Mouse (Mus musculus): ENCODE measurements around the gene Yju2. TPM values are rescaled to one million over a fixed set of nuclear protein-coding genes. Genes with fewer than 3 reads are reported as not detected.

The Yju2 gene
- total RNA-seq, 1 experiment = 14.0 TPM

DNA sequence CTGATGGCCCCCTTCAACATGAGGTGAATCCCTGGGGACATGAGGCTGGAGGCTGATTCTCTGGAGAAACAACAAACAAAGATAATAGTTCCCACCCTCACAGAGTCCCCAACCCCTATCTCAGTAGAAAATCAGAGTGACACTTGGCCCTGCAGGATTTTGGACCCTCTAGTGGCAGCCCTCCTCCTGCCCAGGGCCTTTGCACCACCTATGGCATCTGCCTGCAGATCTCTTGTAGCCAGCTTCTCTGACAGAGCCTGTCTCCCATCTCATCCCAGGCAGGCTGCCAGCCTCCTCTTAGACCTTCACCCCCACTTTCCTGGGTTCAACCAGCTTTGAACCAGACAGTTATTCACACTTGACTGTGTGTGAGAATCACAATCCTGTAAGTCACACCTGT, 1.9 kb downstream of the Yju2 start:
- Histone ChIP-seq H3K27ac (ENCODE audit: insufficient read depth, low read depth, low read length, poor library complexity, severe bottlenecking) (no peak overlapping the region), H3K4me1 (ENCODE audit: control insufficient read depth in 2 of 2, insufficient read depth in 2 of 2, low read length in 2 of 2, poor library complexity in 1 of 2) (peaks cover 2 to 15% of the 10 kb centered on the region in 2 experiments; a peak in 3 of 4 replicates), H3K9ac (ENCODE audit: insufficient read depth, low read depth, low read length, poor library complexity, severe bottlenecking) (no peak overlapping the region), H3K4me3 (ENCODE audit: insufficient read depth in 1 of 2, low read depth in 1 of 2, low read length in 2 of 2, poor library complexity in 1 of 2, severe bottlenecking in 1 of 2) (no peak overlapping the region), H3K9me3 (ENCODE audit: control insufficient read depth, insufficient read depth, low read depth, low read length) (no peaks in the 10 kb centered on the region), H3K36me3 (ENCODE audit: control insufficient read depth, insufficient read depth, low read length, poor library complexity, severe bottlenecking) (peaks cover 14% of the 10 kb centered on the region)
- in situ Hi-C loops (cut with MboI; ENCODE audit: low sequenced_read_pairs in 2 of 2, unreplicated experiment in 2 of 2) = no loop called here
- TF ChIP-seq CHD2 (IDR thresholded peaks at IDR 0.05; ENCODE audit: low read depth, low read length) = no peak
- no peak for TF ChIP-seq ZC3H11A (IDR thresholded peaks at IDR 0.05; ENCODE audit: borderline replicate concordance, low read depth, low read length)
- DNase-seq (ENCODE audit: low read depth, low spot score) = no peak

DNA sequence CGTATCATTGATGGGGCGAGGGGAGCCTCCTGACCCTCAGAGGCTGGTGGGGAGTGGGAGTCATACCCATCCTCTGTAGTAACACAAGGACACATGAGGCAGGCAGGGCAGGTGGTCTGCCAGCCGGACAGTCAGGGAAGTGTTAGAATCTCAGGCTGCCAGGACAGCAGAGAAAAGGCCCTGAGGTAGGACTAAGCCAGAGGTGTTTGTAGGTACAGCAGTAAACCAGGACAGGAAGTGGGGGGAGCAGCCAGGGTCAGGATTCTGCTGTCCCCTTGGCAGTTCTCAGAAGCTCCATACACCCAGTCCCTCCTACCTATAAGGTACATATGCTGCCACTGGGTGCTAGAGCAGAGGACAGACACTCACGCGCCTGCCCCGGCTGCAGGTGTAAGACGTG, 2.7 kb downstream of the Yju2 start:
- no peak for DNase-seq (ENCODE audit: low read depth, low spot score)
- Histone ChIP-seq H3K27ac (ENCODE audit: insufficient read depth, low read depth, low read length, poor library complexity, severe bottlenecking) (no peak overlapping the region), H3K9ac (ENCODE audit: insufficient read depth, low read depth, low read length, poor library complexity, severe bottlenecking) (no peak overlapping the region), H3K4me3 (ENCODE audit: insufficient read depth in 1 of 2, low read depth in 1 of 2, low read length in 2 of 2, poor library complexity in 1 of 2, severe bottlenecking in 1 of 2) (no peak overlapping the region), H3K4me1 (ENCODE audit: control insufficient read depth in 2 of 2, insufficient read depth in 2 of 2, low read length in 2 of 2, poor library complexity in 1 of 2) (peaks cover 2 to 12% of the 10 kb centered on the region in 2 experiments; a peak in 2 of 4 replicates), H3K36me3 (ENCODE audit: control insufficient read depth, insufficient read depth, low read length, poor library complexity, severe bottlenecking) (peaks cover 17% of the 10 kb centered on the region), H3K9me3 (ENCODE audit: control insufficient read depth, insufficient read depth, low read depth, low read length) (no peaks in the 10 kb centered on the region)
- in situ Hi-C loops (cut with MboI; ENCODE audit: low sequenced_read_pairs in 2 of 2, unreplicated experiment in 2 of 2) = no loop called here
- TF ChIP-seq ZNF384 (IDR thresholded peaks at IDR 0.05; ENCODE audit: low read depth, low read length) = no peak
- TF ChIP-seq CHD2 (IDR thresholded peaks at IDR 0.05; ENCODE audit: low read depth, low read length) = no peak
- TF ChIP-seq ZC3H11A (IDR thresholded peaks at IDR 0.05; ENCODE audit: borderline replicate concordance, low read depth, low read length) = no peak
- no peak for TF ChIP-seq MAFK (IDR thresholded peaks at IDR 0.05; ENCODE audit: insufficient read depth, low read depth, low read length)
- no peak for TF ChIP-seq HCFC1 (IDR thresholded peaks at IDR 0.05; ENCODE audit: borderline replicate concordance, insufficient read depth, low read length)

DNA sequence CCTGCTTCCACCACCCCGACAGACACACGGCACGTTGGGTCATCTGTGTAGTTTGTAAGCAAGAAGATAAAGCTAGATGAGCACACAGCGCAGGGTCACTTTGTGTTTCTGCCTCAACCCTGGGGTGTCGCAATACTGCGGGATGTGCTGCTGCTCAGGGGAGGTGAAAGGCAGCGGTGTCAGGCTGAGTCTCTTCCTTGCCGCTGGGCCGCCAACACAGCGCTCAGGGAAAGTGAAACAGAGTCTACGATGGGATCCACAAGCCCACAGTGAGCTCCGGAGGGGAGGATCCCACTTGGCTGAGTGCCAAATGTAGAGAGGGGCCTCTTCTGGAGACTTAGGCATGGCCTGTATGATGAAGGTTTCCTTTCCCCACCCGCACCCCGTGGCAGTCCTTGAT, 4.3 kb downstream of the Yju2 start:
- peaks cover 28% of the 10 kb centered on the region for H3K36me3 ChIP-seq (ENCODE audit: control insufficient read depth, insufficient read depth, low read length, poor library complexity, severe bottlenecking)
- DNase-seq (ENCODE audit: low read depth, low spot score) = no peak
- no peak overlapping the region for H3K27ac ChIP-seq (ENCODE audit: insufficient read depth, low read depth, low read length, poor library complexity, severe bottlenecking)
- peaks cover 2 to 10% of the 10 kb centered on the region in 2 experiments; a peak in 2 of 4 replicates for H3K4me1 ChIP-seq (ENCODE audit: control insufficient read depth in 2 of 2, insufficient read depth in 2 of 2, low read length in 2 of 2, poor library complexity in 1 of 2)
- H3K9me3 ChIP-seq (ENCODE audit: control insufficient read depth, insufficient read depth, low read depth, low read length) = no peaks in the 10 kb centered on the region
- H3K9ac ChIP-seq (ENCODE audit: insufficient read depth, low read depth, low read length, poor library complexity, severe bottlenecking) = no peak overlapping the region
- H3K4me3 ChIP-seq (ENCODE audit: insufficient read depth in 1 of 2, low read depth in 1 of 2, low read length in 2 of 2, poor library complexity in 1 of 2, severe bottlenecking in 1 of 2) = no peak overlapping the region
- TF ChIP-seq ZC3H11A (IDR thresholded peaks at IDR 0.05; ENCODE audit: borderline replicate concordance, low read depth, low read length) = no peak
- in situ Hi-C loops (cut with MboI; ENCODE audit: low sequenced_read_pairs in 2 of 2, unreplicated experiment in 2 of 2) = no loop called here

DNA sequence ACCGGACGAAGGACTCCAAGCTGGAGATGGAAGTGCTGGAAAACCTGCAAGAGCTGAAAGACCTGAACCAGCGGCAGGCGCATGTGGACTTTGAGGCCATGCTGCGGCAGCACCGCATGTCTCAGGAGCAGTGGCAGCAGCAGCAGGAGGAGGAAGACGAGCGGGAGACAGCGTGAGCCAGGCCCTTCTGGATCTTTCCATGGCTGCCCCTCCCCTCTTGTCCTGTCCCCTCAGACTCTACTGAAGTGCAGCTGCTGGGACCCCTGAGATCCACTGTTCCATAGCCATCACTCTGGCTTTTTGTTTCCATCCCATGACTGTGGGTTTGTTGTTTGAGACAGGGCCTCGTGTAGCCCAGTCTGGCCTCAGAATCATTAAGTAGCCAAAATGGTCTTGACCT, 5.6 kb downstream of the Yju2 start:
- DNase-seq (ENCODE audit: low read depth, low spot score) = no peak
- Histone ChIP-seq H3K4me1 (ENCODE audit: control insufficient read depth in 2 of 2, insufficient read depth in 2 of 2, low read length in 2 of 2, poor library complexity in 1 of 2) (peaks cover 1 to 10% of the 10 kb centered on the region in 2 experiments; a peak in 2 of 4 replicates), H3K9ac (ENCODE audit: insufficient read depth, low read depth, low read length, poor library complexity, severe bottlenecking) (no peak overlapping the region), H3K27ac (ENCODE audit: insufficient read depth, low read depth, low read length, poor library complexity, severe bottlenecking) (no peak overlapping the region), H3K4me3 (ENCODE audit: insufficient read depth in 1 of 2, low read depth in 1 of 2, low read length in 2 of 2, poor library complexity in 1 of 2, severe bottlenecking in 1 of 2) (no peak overlapping the region), H3K9me3 (ENCODE audit: control insufficient read depth, insufficient read depth, low read depth, low read length) (no peaks in the 10 kb centered on the region), H3K36me3 (ENCODE audit: control insufficient read depth, insufficient read depth, low read length, poor library complexity, severe bottlenecking) (peaks cover 28% of the 10 kb centered on the region)
- TF ChIP-seq HCFC1 (IDR thresholded peaks at IDR 0.05; ENCODE audit: borderline replicate concordance, insufficient read depth, low read length) = no peak
- TF ChIP-seq MAFK (IDR thresholded peaks at IDR 0.05; ENCODE audit: insufficient read depth, low read depth, low read length) = no peak
- TF ChIP-seq CHD2 (IDR thresholded peaks at IDR 0.05; ENCODE audit: low read depth, low read length) = no peak
- no peak for TF ChIP-seq ZNF384 (IDR thresholded peaks at IDR 0.05; ENCODE audit: low read depth, low read length)
- TF ChIP-seq ZC3H11A (IDR thresholded peaks at IDR 0.05; ENCODE audit: borderline replicate concordance, low read depth, low read length) = no peak
- in situ Hi-C loops (cut with MboI; ENCODE audit: low sequenced_read_pairs in 2 of 2, unreplicated experiment in 2 of 2) = no loop called here

DNA sequence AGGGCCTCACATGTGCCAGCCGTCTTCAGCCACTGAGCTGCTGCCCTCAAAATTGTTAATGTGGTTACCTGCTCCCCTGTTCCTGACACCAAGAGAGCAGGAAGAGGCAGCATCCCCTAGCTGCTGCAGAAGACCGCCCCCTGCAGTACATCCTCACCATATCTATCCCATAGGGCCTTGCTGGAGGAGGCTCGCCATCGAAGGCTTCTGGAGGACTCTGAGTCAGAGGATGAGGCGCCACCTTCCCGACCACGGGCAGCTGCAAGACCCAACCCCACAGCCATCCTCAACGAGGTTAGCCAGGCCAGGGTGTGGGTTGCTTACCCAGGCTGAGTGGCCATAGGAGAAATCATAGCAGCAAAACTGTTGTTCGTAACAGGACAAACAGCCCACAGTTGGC, 6.1 kb downstream of the Yju2 start:
- peaks cover 28% of the 10 kb centered on the region for H3K36me3 ChIP-seq (ENCODE audit: control insufficient read depth, insufficient read depth, low read length, poor library complexity, severe bottlenecking)
- H3K4me1 ChIP-seq (ENCODE audit: control insufficient read depth in 2 of 2, insufficient read depth in 2 of 2, low read length in 2 of 2, poor library complexity in 1 of 2) = peaks cover 0 to 9% of the 10 kb centered on the region in 2 experiments; a peak in 2 of 4 replicates
- no peaks in the 10 kb centered on the region for H3K9me3 ChIP-seq (ENCODE audit: control insufficient read depth, insufficient read depth, low read depth, low read length)
- H3K4me3 ChIP-seq (ENCODE audit: insufficient read depth in 1 of 2, low read depth in 1 of 2, low read length in 2 of 2, poor library complexity in 1 of 2, severe bottlenecking in 1 of 2) = no peak overlapping the region
- no peak overlapping the region for H3K9ac ChIP-seq (ENCODE audit: insufficient read depth, low read depth, low read length, poor library complexity, severe bottlenecking)
- no peak for TF ChIP-seq ZC3H11A (IDR thresholded peaks at IDR 0.05; ENCODE audit: borderline replicate concordance, low read depth, low read length)
- no peak for TF ChIP-seq HCFC1 (IDR thresholded peaks at IDR 0.05; ENCODE audit: borderline replicate concordance, insufficient read depth, low read length)
- no peak for TF ChIP-seq CHD2 (IDR thresholded peaks at IDR 0.05; ENCODE audit: low read depth, low read length)
- TF ChIP-seq ZNF384 (IDR thresholded peaks at IDR 0.05; ENCODE audit: low read depth, low read length) = no peak
- TF ChIP-seq MAFK (IDR thresholded peaks at IDR 0.05; ENCODE audit: insufficient read depth, low read depth, low read length) = no peak
- H3K27ac ChIP-seq (ENCODE audit: insufficient read depth, low read depth, low read length, poor library complexity, severe bottlenecking) = no peak overlapping the region
- in situ Hi-C loops (cut with MboI; ENCODE audit: low sequenced_read_pairs in 2 of 2, unreplicated experiment in 2 of 2) = no loop called here
- no peak for DNase-seq (ENCODE audit: low read depth, low spot score)

Data from ES-E14 (cell line).